Comparison of ENCODE assay signal across 8 mouse cellular contexts in the genomic region with DNA sequence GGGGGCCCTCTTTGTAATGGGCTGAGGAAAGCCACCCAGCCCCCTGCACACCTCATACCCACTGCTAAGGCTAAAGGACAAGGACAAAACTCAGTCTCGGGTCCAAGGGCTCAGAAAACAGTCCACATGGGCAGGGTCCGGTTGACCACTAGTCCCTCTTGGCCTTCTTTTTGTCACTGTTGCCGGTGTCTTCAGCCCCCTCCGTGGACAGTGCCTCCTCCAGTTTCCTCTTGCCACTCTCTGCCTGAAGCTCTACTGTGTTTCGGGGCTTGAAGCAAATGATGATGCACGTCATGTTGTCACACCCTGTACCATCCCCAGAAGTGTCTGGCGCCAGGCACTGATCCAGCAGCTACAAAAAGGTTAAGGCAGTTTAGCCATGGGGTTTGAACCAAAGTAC. TPM values are rescaled to one million over a fixed set of nuclear protein-coding genes. Genes with fewer than 3 reads are reported as not detected.
DNase-seq lines count a peak whose midpoint lies in the region; ATAC-seq and TF ChIP-seq lines count a peak whose summit lies in the region.

No protein-coding gene starts in this region.

- intact Hi-C loops in gastrocnemius, postnatal 36 days (cut with DNase I), result no loop called here
- intact Hi-C loops in gastrocnemius, postnatal 14 days (cut with DNase I; ENCODE audit: low total_unique reads), result no loop called here

- peaks cover 4% of the 10 kb centered on the region for H3K9me3 ChIP-seq in kidney, embryonic 15.5 days (replicated peaks)
- peaks cover 5% of the 10 kb centered on the region for H3K9me3 ChIP-seq in embryonic facial prominence, embryonic 14.5 days (ENCODE audit: control insufficient read depth, low read length)

- ATAC-seq in kidney, embryonic 15.5 days (replicated peaks; ENCODE audit: low FRiP score), result no peak; the same call in 1 of the 2 replicates
- ATAC-seq in embryonic facial prominence, embryonic 14.5 days (ENCODE audit: low read depth), result no peak

- peak overlapping the region; percentile 76 for H3K4me2 ChIP-seq in kidney, embryonic 15.5 days
- peak overlapping the region; percentile 74 for H3K4me2 ChIP-seq in embryonic facial prominence, embryonic 14.5 days (ENCODE audit: low read depth, low read length)
- H3K4me2 ChIP-seq in myocyte (ENCODE audit: low read depth), result peak overlapping the region; percentile 90

- H3K27me3 ChIP-seq in kidney, embryonic 15.5 days, result no peaks in the 10 kb centered on the region
- H3K27me3 ChIP-seq in embryonic facial prominence, embryonic 14.5 days (replicated peaks; ENCODE audit: control insufficient read depth, insufficient read depth, low read length), result no peaks in the 10 kb centered on the region
- no peaks in the 10 kb centered on the region for H3K27me3 ChIP-seq in myocyte (ENCODE audit: control insufficient read depth, insufficient read depth, insufficient read length)

- no peak for DNase-seq in kidney, postnatal 36 days
- DNase-seq in embryonic facial prominence, embryonic 14.5 days (ENCODE audit: low spot score), result no peak
- peak; percentile 20 for DNase-seq in induced T-regulatory cell, adult 2 months (ENCODE audit: low read depth)
- DNase-seq in gastrocnemius, postnatal 36 days, result no peak
- no peak for DNase-seq in gastrocnemius, postnatal 14 days
- DNase-seq in cerebellum, postnatal 36 days, result no peak

- H3K9ac ChIP-seq in kidney, embryonic 15.5 days, result 0 out of 2 replicates have a peak overlapping the region, but pooled peaks have one; percentile 85
- H3K9ac ChIP-seq in embryonic facial prominence, embryonic 14.5 days (ENCODE audit: low read depth, low read length), result peak overlapping the region; percentile 63; the same call in 1 of the 2 replicates

- WGBS in kidney, embryonic 15.5 days, result 87% methylated on average over 7 of the region's 7 CpGs
- WGBS in embryonic facial prominence, embryonic 14.5 days, result 76% methylated on average over 7 of the region's 7 CpGs

- H3K27ac ChIP-seq in kidney, embryonic 15.5 days, result peak overlapping the region; percentile 91
- peak overlapping the region; percentile 80 for H3K27ac ChIP-seq in embryonic facial prominence, embryonic 14.5 days (replicated peaks; ENCODE audit: low read depth, low read length)

- H3ac ChIP-seq in myocyte (ENCODE audit: control insufficient read depth, insufficient read length), result no peak overlapping the region

- H3K4me1 ChIP-seq in kidney, embryonic 15.5 days, result peaks cover 33% of the 10 kb centered on the region
- H3K4me1 ChIP-seq in embryonic facial prominence, embryonic 14.5 days (ENCODE audit: control insufficient read depth, insufficient read depth, low read length), result peaks cover 4% of the 10 kb centered on the region; the same call in 1 of the 2 replicates

- peak overlapping the region; percentile 94 for H3K4me3 ChIP-seq in kidney, embryonic 15.5 days (replicated peaks)
- H3K4me3 ChIP-seq in embryonic facial prominence, embryonic 14.5 days (ENCODE audit: low read depth, low read length), result peak overlapping the region; percentile 86
- peak overlapping the region; percentile 90 for H3K4me3 ChIP-seq in myocyte

- H3K36me3 ChIP-seq in kidney, embryonic 15.5 days, result peaks cover 82% of the 10 kb centered on the region
- peaks cover 80% of the 10 kb centered on the region for H3K36me3 ChIP-seq in embryonic facial prominence, embryonic 14.5 days (ENCODE audit: control insufficient read depth, insufficient read depth, low read length)
- H3K36me3 ChIP-seq in myocyte (ENCODE audit: control insufficient read depth, insufficient read depth), result peaks cover 44% of the 10 kb centered on the region

- H3K79me2 ChIP-seq in myocyte (ENCODE audit: control insufficient read depth, insufficient read depth), result peaks cover 12% of the 10 kb centered on the region

- no peak for TF ChIP-seq POLR2A in myocyte (IDR thresholded peaks at IDR 0.05; ENCODE audit: insufficient read length, low read depth)

TF ChIP-seq in myocyte, 11 proteins besides CTCF, POLR2A, EP300 and RAD21:
- TF ChIP-seq E2F4 (IDR thresholded peaks at IDR 0.05; ENCODE audit: insufficient read depth) (no peak), USF1 (IDR thresholded peaks at IDR 0.05; ENCODE audit: low read depth) (no peak), REST (IDR thresholded peaks at IDR 0.05; ENCODE audit: insufficient read depth, insufficient read length) (no peak), MYOD1 (IDR thresholded peaks at IDR 0.05; ENCODE audit: control insufficient read depth in 1 of 3, insufficient read length in 2 of 3, low read depth in 2 of 3) (no peak), POLR2AphosphoS2 (IDR thresholded peaks at IDR 0.05; ENCODE audit: insufficient read length, low read depth) (no peak), SRF (IDR thresholded peaks at IDR 0.05; ENCODE audit: control insufficient read depth, insufficient read length, low read depth) (no peak), MYOG (IDR thresholded peaks at IDR 0.05; ENCODE audit: control insufficient read depth in 1 of 3, insufficient read depth in 1 of 3, insufficient read length in 2 of 3, low read depth in 2 of 3) (no peak), CEBPB (IDR thresholded peaks at IDR 0.05; ENCODE audit: insufficient read depth, poor library complexity, severe bottlenecking) (no peak), TCF3 (IDR thresholded peaks at IDR 0.05; ENCODE audit: insufficient read length, low read depth) (no peak), TCF12 (IDR thresholded peaks at IDR 0.05; ENCODE audit: insufficient read depth, poor library complexity, severe bottlenecking) (no peak), MAX (IDR thresholded peaks at IDR 0.05; ENCODE audit: low read depth) (no peak)

RNA-seq across cellular contexts. Expression of gene Zfp513, which starts 0.8 kb away (rescaled TPM):
- polyA plus RNA-seq in kidney, embryonic 15.5 days (2015; fragmentation: Nextera tagmentation; extraction: Ambion mirVana), result 9.1 and 11.9 TPM in 2 replicates
- 5.4 and 5.8 TPM in 2 replicates for polyA plus RNA-seq in embryonic facial prominence, embryonic 14.5 days (2014; fragmentation: Nextera tagmentation; extraction: Ambion mirVana)
- 25.6 TPM for polyA plus RNA-seq in myocyte (2012; fragmentation: generic; extraction: Trizol)
- 1 to 10 TPM; 5.1 to 5.8 TPM for total RNA-seq in gastrocnemius, postnatal 36 days (2021)
- 1 to 10 TPM; 7.1 TPM for total RNA-seq in gastrocnemius, postnatal 14 days (2021)

RNA-seq across cellular contexts. Expression of gene Eif2b4, which starts 9.7 kb away (rescaled TPM):
- polyA plus RNA-seq in kidney, embryonic 15.5 days (2015; fragmentation: Nextera tagmentation; extraction: Ambion mirVana), result 64.9 and 65.9 TPM in 2 replicates
- 55.5 and 58.0 TPM in 2 replicates for polyA plus RNA-seq in embryonic facial prominence, embryonic 14.5 days (2014; fragmentation: Nextera tagmentation; extraction: Ambion mirVana)
- 60.2 TPM for polyA plus RNA-seq in myocyte (2012; fragmentation: generic; extraction: Trizol)
- total RNA-seq in gastrocnemius, postnatal 36 days (2021), result 10 to 100 TPM; 44.1 to 52.9 TPM
- 10 to 100 TPM; 44.4 to 48.7 TPM for total RNA-seq in gastrocnemius, postnatal 14 days (2021)

RNA-seq across cellular contexts. Expression of gene Snx17, which starts 9.9 kb away (rescaled TPM):
- polyA plus RNA-seq in kidney, embryonic 15.5 days (2015; fragmentation: Nextera tagmentation; extraction: Ambion mirVana), result 140 and 148 TPM in 2 replicates
- polyA plus RNA-seq in embryonic facial prominence, embryonic 14.5 days (2014; fragmentation: Nextera tagmentation; extraction: Ambion mirVana), result 124 and 141 TPM in 2 replicates
- polyA plus RNA-seq in myocyte (2012; fragmentation: generic; extraction: Trizol), result 138 TPM
- 10 to 100 TPM; 28.1 to 29.7 TPM for total RNA-seq in gastrocnemius, postnatal 36 days (2021)
- 10 to 100 TPM; 42.4 to 42.7 TPM for total RNA-seq in gastrocnemius, postnatal 14 days (2021)

RNA-seq across cellular contexts. Expression of gene Ppm1g, which starts 17.6 kb away (rescaled TPM):
- polyA plus RNA-seq in kidney, embryonic 15.5 days (2015; fragmentation: Nextera tagmentation; extraction: Ambion mirVana), result 130 and 144 TPM in 2 replicates
- polyA plus RNA-seq in embryonic facial prominence, embryonic 14.5 days (2014; fragmentation: Nextera tagmentation; extraction: Ambion mirVana), result 102 and 107 TPM in 2 replicates
- 89.3 TPM for polyA plus RNA-seq in myocyte (2012; fragmentation: generic; extraction: Trizol)
- 10 to 100 TPM; 33.9 to 47.2 TPM for total RNA-seq in gastrocnemius, postnatal 36 days (2021)
- total RNA-seq in gastrocnemius, postnatal 14 days (2021), result 10 to 100 TPM; 38.0 to 39.8 TPM

RNA-seq across cellular contexts. Expression of gene Gtf3c2, which starts 23.0 kb away (rescaled TPM):
- 83.0 and 93.5 TPM in 2 replicates for polyA plus RNA-seq in kidney, embryonic 15.5 days (2015; fragmentation: Nextera tagmentation; extraction: Ambion mirVana)
- polyA plus RNA-seq in embryonic facial prominence, embryonic 14.5 days (2014; fragmentation: Nextera tagmentation; extraction: Ambion mirVana), result 47.5 and 59.9 TPM in 2 replicates
- 24.9 TPM for polyA plus RNA-seq in myocyte (2012; fragmentation: generic; extraction: Trizol)
- 10 to 100 TPM; 17.8 to 20.8 TPM for total RNA-seq in gastrocnemius, postnatal 36 days (2021)
- 10 to 100 TPM; 23.2 to 28.6 TPM for total RNA-seq in gastrocnemius, postnatal 14 days (2021)
